Mouse (Mus musculus) cortical plate, adult 2 months (tissue): Measurements from ENCODE around the gene Fam163a.

Experiments used
- CTCF ChIP-seq: fragments of 200-500 bp; IDR thresholded peaks from 2 replicates; pipeline ENCODE4 v1.5.1; 2011; ENCODE audit warnings: mild to moderate bottlenecking, control low read depth, low read length; ENCODE audit not compliant: insufficient read depth; ENCODE audit errors: extremely low read depth
- POLR2A ChIP-seq: fragments of 200-500 bp; IDR thresholded peaks from 2 replicates; pipeline ENCODE4 v1.6.1; 2011; ENCODE audit warnings: mild to moderate bottlenecking, low read length, control low read depth; ENCODE audit not compliant: insufficient read depth; ENCODE audit errors: extremely low read depth

DNA sequence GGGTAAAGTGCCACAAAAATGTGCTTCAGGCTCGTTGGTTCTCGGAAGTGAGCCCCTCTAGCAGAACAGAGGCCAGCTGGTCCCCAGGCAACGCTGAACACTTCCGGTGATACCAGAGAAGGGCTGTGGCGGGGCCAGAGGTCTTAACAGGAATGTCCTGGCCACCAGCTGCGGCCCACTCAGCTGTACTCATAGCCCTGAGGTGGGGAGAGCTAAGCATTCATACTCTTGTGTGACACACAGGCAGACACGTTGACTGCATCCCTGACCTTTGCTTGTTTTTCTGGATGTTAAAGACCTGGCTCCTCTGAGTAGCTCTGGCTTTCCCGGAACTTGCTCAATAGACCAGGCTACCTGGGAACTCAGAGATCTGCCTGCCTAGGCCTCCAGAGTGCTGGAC, 130.3 kb downstream of the Fam163a start:
- TF ChIP-seq CTCF (no peak), POLR2A (no peak)
